Mouse (Mus musculus) stomach, postnatal 0 days (tissue): ENCODE measurements at regions not wholly inside any gene's neighbourhood (a gene's known extent, or its start where the extent isn't known, plus 50 kb on each side); places are given as distances from the start of the nearest gene placed in this dataset.

Experiments used
- CTCF ChIP-seq: IDR thresholded peaks from 2 replicates; pipeline ENCODE4 v1.5.1; 2016; ENCODE audit warnings: antibody characterized with exemption, low read depth, mild to moderate bottlenecking, moderate library complexity
- EP300 ChIP-seq: optimal IDR thresholded peaks from 2 replicates; pipeline ENCODE3; 2016; ENCODE audit warnings: antibody characterized with exemption

DNA sequence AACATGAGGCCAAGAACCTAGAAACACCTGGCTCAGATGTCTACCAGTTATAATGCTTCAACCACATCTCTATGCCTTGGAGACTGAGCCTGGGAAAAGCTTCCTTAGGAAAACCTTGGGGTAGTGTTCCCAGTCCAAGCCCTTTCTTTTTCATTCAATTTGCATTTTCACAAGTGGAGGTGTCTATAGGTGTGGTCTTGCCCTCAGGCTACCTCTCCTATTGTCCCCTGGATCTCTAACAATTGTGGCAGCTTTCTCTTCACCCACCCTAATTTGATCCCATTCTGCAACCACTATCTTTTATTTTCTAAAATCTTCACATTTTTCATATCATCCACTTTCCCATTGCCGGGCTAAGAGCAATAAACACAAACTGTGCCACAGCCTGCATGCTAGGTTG lies 251.0 kb upstream of the Rbms1 start:
- TF ChIP-seq CTCF (no peak), EP300 (no peak)
